Mouse (Mus musculus): ENCODE data around the gene Ddx59.

DNA sequence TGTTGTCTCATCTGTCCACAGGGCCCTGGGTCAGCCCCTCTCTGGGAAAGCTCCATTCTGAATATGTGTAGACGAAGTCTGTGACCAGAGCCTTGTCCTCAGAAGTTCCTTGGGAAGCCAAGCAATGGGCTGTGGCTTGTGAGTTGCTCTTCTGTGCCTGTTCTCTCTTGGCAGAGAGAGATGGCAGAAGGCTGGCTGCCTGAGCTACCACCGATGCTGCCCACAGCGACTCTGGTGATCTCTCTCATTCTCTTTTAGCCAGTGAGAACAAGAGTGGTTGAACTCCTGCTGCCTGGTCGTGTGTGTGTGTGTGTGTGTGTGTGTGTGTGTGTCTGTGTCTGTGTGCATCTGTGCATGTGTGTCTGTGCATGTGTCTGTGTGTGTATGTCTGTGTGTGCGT lies 37.4 kb downstream of the Ddx59 start:
- TF ChIP-seq CTCF (IDR thresholded peaks at IDR 0.05; ENCODE audit: low read depth, low read length) (no peak), POLR2A (IDR thresholded peaks at IDR 0.05; ENCODE audit: borderline replicate concordance, low read depth, low read length) (no peak)
